Mouse (Mus musculus): ENCODE data around the gene Banf2.
A peak's percentile ranks its signal among the peaks of the same experiment; 100 is the strongest.

Banf2 gene

GRCm38 (mm10) chr2:144032664-144033063 is at the start of gene Banf2:
Gene Banf2, plus strand, starts transcription at chr2:144033059.
- DNase-seq (ENCODE audit: low read depth, low spot score): no peak
- no peaks in the 10 kb centered on the region for H3K27me3 ChIP-seq (ENCODE audit: control insufficient read depth, insufficient read depth, low read length, poor library complexity, severe bottlenecking)
- H3K36me3 ChIP-seq (ENCODE audit: control insufficient read depth, insufficient read depth, low read length, poor library complexity, severe bottlenecking): no peaks in the 10 kb centered on the region

GRCm38 (mm10) chr2:143983482-143983881 is 49.4 kb upstream of the Banf2 start:
- Histone ChIP-seq H3K27me3 (ENCODE audit: control insufficient read depth, insufficient read depth, low read length, poor library complexity, severe bottlenecking) (no peaks in the 10 kb centered on the region), H3K36me3 (ENCODE audit: control insufficient read depth, insufficient read depth, low read length, poor library complexity, severe bottlenecking) (no peaks in the 10 kb centered on the region; the same call in 1 of the 2 replicates)
- no peak for DNase-seq (ENCODE audit: low read depth, low spot score)

DNA sequence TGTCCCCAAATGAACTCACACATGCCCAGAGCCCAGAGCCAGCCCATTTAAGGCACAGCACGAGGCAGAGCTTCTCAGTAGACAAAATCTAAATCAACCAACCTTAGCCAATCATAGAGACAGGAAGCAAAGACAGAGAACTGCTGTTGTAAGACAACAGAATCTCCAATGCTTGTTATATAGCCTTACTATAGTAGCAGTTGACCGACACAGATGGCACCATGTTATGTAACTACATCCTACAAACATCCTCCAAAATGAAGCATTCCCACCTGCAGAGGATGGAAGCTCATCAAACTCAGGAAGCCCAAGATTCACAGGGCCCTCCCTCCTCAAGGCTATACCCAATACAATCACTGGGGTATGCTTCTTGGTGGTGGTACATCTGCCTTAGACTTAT is 45.4 kb upstream of the Banf2 start:
- no peak for DNase-seq (ENCODE audit: low read depth, low spot score)
- H3K36me3 ChIP-seq (ENCODE audit: control insufficient read depth, insufficient read depth, low read length, poor library complexity, severe bottlenecking): no peaks in the 10 kb centered on the region

GRCm38 (mm10) chr2:143988016-143988415 is 44.8 kb upstream of the Banf2 start:
- no peaks in the 10 kb centered on the region for H3K36me3 ChIP-seq (ENCODE audit: control insufficient read depth, insufficient read depth, low read length, poor library complexity, severe bottlenecking)
- H3K27me3 ChIP-seq (ENCODE audit: control insufficient read depth, insufficient read depth, low read length, poor library complexity, severe bottlenecking): no peaks in the 10 kb centered on the region
- DNase-seq (ENCODE audit: low read depth, low spot score): no peak

More for the DNA sequence above, 45.4 kb upstream of the Banf2 start:
- no peaks in the 10 kb centered on the region for H3K27me3 ChIP-seq (ENCODE audit: control insufficient read depth, insufficient read depth, low read length, poor library complexity, severe bottlenecking)

- no peak for DNase-seq (ENCODE audit: low read depth, low spot score)
Measured at GRCm38 (mm10) chr2:143990997-143991396, 41.9 kb upstream of the Banf2 start.

GRCm38 (mm10) chr2:143991964-143992672 is 40.7 kb upstream of the Banf2 start:
- DNase-seq (ENCODE audit: low read depth, low spot score): no peak
- H3K27me3 ChIP-seq (ENCODE audit: control insufficient read depth, insufficient read depth, low read length, poor library complexity, severe bottlenecking): no peaks in the 10 kb centered on the region
- H3K36me3 ChIP-seq (ENCODE audit: control insufficient read depth, insufficient read depth, low read length, poor library complexity, severe bottlenecking): no peaks in the 10 kb centered on the region

More at GRCm38 (mm10) chr2:143990997-143991396, 41.9 kb upstream of the Banf2 start:
- no peaks in the 10 kb centered on the region for H3K36me3 ChIP-seq (ENCODE audit: control insufficient read depth, insufficient read depth, low read length, poor library complexity, severe bottlenecking)
- H3K27me3 ChIP-seq (ENCODE audit: control insufficient read depth, insufficient read depth, low read length, poor library complexity, severe bottlenecking): no peaks in the 10 kb centered on the region

DNA sequence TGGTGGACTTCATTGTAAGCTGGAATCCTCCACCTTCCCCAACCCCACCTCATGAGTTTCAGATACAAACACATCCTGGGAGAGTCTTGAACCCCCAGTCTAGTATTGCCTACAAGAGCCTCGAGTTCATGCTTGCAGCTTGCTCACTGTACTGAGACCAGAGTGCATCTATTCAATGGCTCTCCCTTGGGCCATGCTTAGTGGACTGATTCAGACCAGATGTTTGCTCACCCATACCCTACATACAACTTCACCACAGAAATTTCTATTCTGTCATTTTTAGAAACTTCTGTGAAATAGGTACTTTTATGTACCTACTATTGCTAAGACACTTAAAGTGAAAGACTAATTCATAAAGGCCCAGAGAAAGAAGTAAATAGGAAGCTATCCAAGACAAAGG is 39.9 kb upstream of the Banf2 start:
- no peak for DNase-seq (ENCODE audit: low read depth, low spot score)
- Histone ChIP-seq H3K36me3 (ENCODE audit: control insufficient read depth, insufficient read depth, low read length, poor library complexity, severe bottlenecking) (no peaks in the 10 kb centered on the region), H3K27me3 (ENCODE audit: control insufficient read depth, insufficient read depth, low read length, poor library complexity, severe bottlenecking) (no peaks in the 10 kb centered on the region)

GRCm38 (mm10) chr2:144002229-144002984 is 30.5 kb upstream of the Banf2 start:
- DNase-seq (ENCODE audit: low read depth, low spot score): no peak
- Histone ChIP-seq H3K27me3 (ENCODE audit: control insufficient read depth, insufficient read depth, low read length, poor library complexity, severe bottlenecking) (no peaks in the 10 kb centered on the region), H3K36me3 (ENCODE audit: control insufficient read depth, insufficient read depth, low read length, poor library complexity, severe bottlenecking) (no peaks in the 10 kb centered on the region)

- H3K27me3 ChIP-seq (ENCODE audit: control insufficient read depth, insufficient read depth, low read length, poor library complexity, severe bottlenecking): no peaks in the 10 kb centered on the region
- H3K36me3 ChIP-seq (ENCODE audit: control insufficient read depth, insufficient read depth, low read length, poor library complexity, severe bottlenecking): no peaks in the 10 kb centered on the region
- no peak for DNase-seq (ENCODE audit: low read depth, low spot score)
Measured at GRCm38 (mm10) chr2:144003544-144003943, 29.3 kb upstream of the Banf2 start.

GRCm38 (mm10) chr2:144005166-144005955 is 27.5 kb upstream of the Banf2 start:
- no peak for DNase-seq (ENCODE audit: low read depth, low spot score)
- no peaks in the 10 kb centered on the region for H3K36me3 ChIP-seq (ENCODE audit: control insufficient read depth, insufficient read depth, low read length, poor library complexity, severe bottlenecking)
- H3K27me3 ChIP-seq (ENCODE audit: control insufficient read depth, insufficient read depth, low read length, poor library complexity, severe bottlenecking): no peaks in the 10 kb centered on the region

DNA sequence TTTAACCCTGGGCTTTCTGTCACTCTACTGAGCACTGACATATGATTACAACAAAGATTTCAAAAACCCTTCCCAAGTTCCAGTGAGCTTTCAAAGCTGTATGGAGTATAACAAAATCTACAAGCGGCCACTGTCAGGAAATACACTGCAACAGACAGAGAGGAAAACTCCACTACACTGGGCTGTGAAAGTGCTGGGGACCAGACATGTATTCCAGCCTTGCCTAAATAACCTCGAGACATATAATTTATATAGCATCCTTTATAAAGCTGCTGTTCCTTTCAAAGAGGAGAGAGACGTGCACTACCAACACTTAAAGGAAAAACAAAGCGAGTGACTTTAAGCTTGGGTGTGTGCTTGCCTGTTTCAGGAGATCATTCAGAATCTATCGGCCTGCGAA is 26.2 kb upstream of the Banf2 start:
- no peak for DNase-seq (ENCODE audit: low read depth, low spot score)
- no peaks in the 10 kb centered on the region for H3K36me3 ChIP-seq (ENCODE audit: control insufficient read depth, insufficient read depth, low read length, poor library complexity, severe bottlenecking)
- no peaks in the 10 kb centered on the region for H3K27me3 ChIP-seq (ENCODE audit: control insufficient read depth, insufficient read depth, low read length, poor library complexity, severe bottlenecking)

DNA sequence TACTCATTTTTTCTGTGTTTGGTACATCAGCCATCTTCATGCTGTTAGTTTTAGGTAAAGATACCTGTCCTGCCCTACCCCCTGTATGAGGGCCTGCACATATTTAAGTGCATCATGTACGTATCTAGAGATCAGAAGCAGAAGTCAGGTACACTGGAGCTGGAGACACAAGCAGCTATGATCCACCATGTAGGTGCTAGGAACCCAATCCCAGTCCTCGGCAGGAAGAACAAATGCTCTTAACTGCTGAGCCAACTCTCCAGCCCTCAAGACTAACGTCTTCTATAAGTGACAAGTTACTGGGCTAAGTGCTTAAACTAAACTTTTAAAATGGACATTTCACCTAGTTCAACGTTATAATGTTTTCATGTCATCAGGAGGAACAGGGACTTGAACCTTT is 25.6 kb upstream of the Banf2 start:
- no peaks in the 10 kb centered on the region for H3K36me3 ChIP-seq (ENCODE audit: control insufficient read depth, insufficient read depth, low read length, poor library complexity, severe bottlenecking)
- no peaks in the 10 kb centered on the region for H3K27me3 ChIP-seq (ENCODE audit: control insufficient read depth, insufficient read depth, low read length, poor library complexity, severe bottlenecking)
- DNase-seq (ENCODE audit: low read depth, low spot score): no peak

DNA sequence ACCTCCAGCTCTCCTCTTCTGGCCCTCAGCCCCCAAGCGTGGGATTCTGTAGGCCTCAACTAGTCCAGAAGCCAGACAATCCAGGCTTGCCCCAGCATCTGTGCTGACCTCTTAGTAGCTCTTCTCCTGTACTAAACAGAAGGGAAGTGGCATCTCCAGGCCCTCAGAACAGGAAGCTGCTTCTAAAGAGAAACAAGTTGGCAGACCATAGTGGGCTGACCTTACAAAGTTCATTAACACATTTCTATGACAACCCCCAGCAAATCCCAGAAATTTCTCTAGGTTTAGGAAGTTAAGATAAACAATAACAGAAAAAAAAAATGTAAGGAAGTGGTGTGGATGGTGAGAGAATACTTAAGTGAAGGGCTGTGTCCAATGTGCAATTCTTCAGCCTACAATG is 23.8 kb upstream of the Banf2 start:
- H3K27me3 ChIP-seq (ENCODE audit: control insufficient read depth, insufficient read depth, low read length, poor library complexity, severe bottlenecking): no peaks in the 10 kb centered on the region
- peak; percentile 23 for DNase-seq (ENCODE audit: low read depth, low spot score)
- no peaks in the 10 kb centered on the region for H3K36me3 ChIP-seq (ENCODE audit: control insufficient read depth, insufficient read depth, low read length, poor library complexity, severe bottlenecking)

- H3K36me3 ChIP-seq (ENCODE audit: control insufficient read depth, insufficient read depth, low read length, poor library complexity, severe bottlenecking): no peaks in the 10 kb centered on the region
- no peaks in the 10 kb centered on the region for H3K27me3 ChIP-seq (ENCODE audit: control insufficient read depth, insufficient read depth, low read length, poor library complexity, severe bottlenecking)
- peak; percentile 51 for DNase-seq (ENCODE audit: low read depth, low spot score)
Measured at GRCm38 (mm10) chr2:144009551-144010281, 23.1 kb upstream of the Banf2 start.

Measured in splenic B cell, adult 2 months (primary cell).